Mouse (Mus musculus): Measurements from ENCODE around the gene Prtn3.

DNA sequence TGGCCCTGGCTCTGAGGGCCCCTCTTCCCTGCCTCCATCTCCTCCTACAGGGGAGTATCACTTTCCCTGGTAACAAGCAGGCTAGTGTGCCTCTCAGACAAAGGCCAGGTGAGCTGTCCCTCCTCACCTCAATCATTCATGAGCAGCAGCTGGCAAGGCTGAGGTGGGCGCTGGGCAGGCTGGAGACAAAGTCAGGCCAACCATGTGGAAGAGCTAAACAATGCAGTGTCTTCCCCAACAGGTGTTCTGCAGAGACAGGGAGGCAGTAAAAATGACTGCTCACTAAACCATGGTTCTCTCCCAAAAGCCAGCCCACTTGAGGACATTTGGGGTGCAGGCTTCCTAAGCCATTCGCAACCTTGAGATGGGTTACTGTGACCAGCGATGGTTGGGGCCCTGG lies 22.6 kb upstream of the Prtn3 start:
- TF ChIP-seq POLR2A (IDR thresholded peaks at IDR 0.05; ENCODE audit: low read depth, low read length) (no peak), CTCF (IDR thresholded peaks at IDR 0.05; ENCODE audit: borderline replicate concordance, insufficient read depth, low read length) (no peak)

All from embryonic fibroblast, embryonic 13.5 days (primary cell).